Mouse (Mus musculus) lung, embryonic 15.5 days (tissue): ENCODE results near the gene Sh3bgrl3. TPM values are rescaled to one million over a fixed set of nuclear protein-coding genes. Genes with fewer than 3 reads are reported as not detected.
A peak's percentile ranks its signal among the peaks of the same experiment; 100 is the strongest.

ENCODE experiments used
- ATAC-seq: fragments of 200-750 bp; cut with Nextera tagmentation; 2 replicates; pipeline ENCODE4 v1.8.0; 2017; ENCODE audit warnings: moderate number of reproducible peaks, borderline replicate concordance; ENCODE audit not compliant: low FRiP score, low TSS enrichment; ENCODE audit errors: extremely low read depth
- H3K27ac ChIP-seq: fragments of 300-500 bp; sonication (generic); 2 replicates; pipeline ENCODE4 v1.5.1; 2015; ENCODE audit warnings: moderate library complexity, mild to moderate bottlenecking, inconsistent platforms
- H3K27me3 ChIP-seq: fragments of 300-500 bp; sonication (generic); 2 replicates; pipeline ENCODE4 v1.6.1; 2015; ENCODE audit warnings: inconsistent platforms
- H3K36me3 ChIP-seq: fragments of 300-500 bp; sonication (generic); 2 replicates; pipeline ENCODE4 v1.6.1; 2015; ENCODE audit warnings: inconsistent platforms
- H3K4me1 ChIP-seq: fragments of 300-500 bp; sonication (generic); 2 replicates; pipeline ENCODE4 v1.6.1; 2015; ENCODE audit warnings: inconsistent platforms
- H3K4me2 ChIP-seq: fragments of 300-500 bp; sonication (generic); 2 replicates; pipeline ENCODE4 v1.6.1; 2015; ENCODE audit warnings: inconsistent platforms, mild to moderate bottlenecking, moderate library complexity
- H3K4me3 ChIP-seq: fragments of 300-500 bp; sonication (generic); 2 replicates; pipeline ENCODE4 v1.5.1; 2015; ENCODE audit warnings: mild to moderate bottlenecking, inconsistent platforms
- H3K9ac ChIP-seq: fragments of 300-500 bp; sonication (generic); 2 replicates; pipeline ENCODE4 v1.6.1; 2015; ENCODE audit warnings: inconsistent platforms
- H3K9me3 ChIP-seq: fragments of 300-500 bp; sonication (generic); 2 replicates; pipeline ENCODE4 v1.6.1; 2016; ENCODE audit warnings: inconsistent platforms
- whole genome bisulfite sequencing: fragments of 180-500 bp; shearing (Covaris S2); methylation state at CpG from one replicate; pipeline ENCODE4 v1.1.7; 2015; 5-methylcytosine and 5-hydroxymethylcytosine counted together
- polyA plus RNA-seq: library from polyadenylated mRNA; unstranded; fragments of >200 nt; fragmentation: Nextera tagmentation; extraction: Ambion mirVana; gene quantifications from 2 replicates; pipeline ENCODE4 v1.2.1, GENCODE M21; 2015

Gene Sh3bgrl3
- polyA plus RNA-seq, 1 experiment from 2014 or later: 406 TPM

DNA sequence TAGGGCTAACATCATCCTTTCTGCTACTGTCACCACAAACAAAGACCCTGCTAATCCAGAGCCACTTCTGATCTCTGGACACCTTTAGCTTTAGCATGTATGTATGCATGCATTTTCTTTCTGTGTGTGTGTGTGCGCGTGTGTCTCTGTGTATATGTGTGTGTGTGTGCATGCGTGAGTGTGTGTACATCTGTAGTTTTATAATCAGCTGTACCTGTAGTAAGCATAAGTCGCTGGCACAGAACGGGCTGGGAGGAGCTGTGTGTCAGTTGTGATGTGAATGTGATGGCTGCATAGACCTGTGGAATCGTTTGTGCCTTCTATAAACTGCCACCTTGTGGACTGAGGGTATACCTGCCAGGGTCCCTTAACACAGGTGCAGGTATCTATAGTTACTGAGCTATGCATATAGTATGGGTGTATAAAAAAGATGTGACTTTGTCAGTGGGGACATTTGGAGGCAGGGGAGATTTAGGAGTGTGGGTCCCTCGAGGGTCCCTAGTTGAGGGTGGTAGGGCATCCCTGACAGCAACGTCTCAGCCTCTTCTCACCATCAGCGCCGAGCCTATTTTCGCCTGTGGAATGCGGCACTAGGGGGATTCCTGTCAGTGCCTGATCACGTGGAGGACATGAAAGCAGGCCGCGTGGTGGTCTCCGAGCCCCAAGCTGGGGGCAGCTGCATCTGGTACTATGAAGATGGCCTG, 37.9 kb downstream of the Sh3bgrl3 start:
- Histone ChIP-seq H3K4me3 (no peak overlapping the region), H3K9ac (no peak overlapping the region), H3K27me3 (no peaks in the 10 kb centered on the region), H3K4me2 (no peak overlapping the region), H3K36me3 (no peaks in the 10 kb centered on the region), H3K4me1 (no peaks in the 10 kb centered on the region), H3K9me3 (no peaks in the 10 kb centered on the region), H3K27ac (no peak overlapping the region)
- WGBS: 72% methylated on average over 16 of the region's 16 CpGs
- ATAC-seq: no peak

DNA sequence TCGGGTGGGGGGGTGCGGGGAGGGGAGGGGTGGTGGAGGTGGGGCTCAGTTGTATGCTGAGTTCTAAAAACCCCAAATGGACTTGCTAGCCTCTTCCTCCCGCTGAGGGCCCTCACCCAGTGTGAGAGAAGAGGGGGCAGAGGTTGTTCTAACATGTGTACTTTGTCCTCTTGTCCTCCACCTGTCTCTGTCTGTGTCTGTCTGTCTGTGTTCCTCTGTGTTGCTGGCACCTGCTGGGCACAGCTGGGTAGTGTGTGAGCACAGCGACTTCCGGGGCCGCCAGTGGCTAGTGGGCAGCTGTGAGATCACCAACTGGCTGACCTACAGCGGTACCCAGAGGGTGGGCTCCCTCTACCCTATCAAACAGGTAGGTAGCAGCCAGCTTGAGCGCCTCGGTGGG, 39.6 kb downstream of the Sh3bgrl3 start:
- Histone ChIP-seq H3K27me3 (no peaks in the 10 kb centered on the region), H3K4me1 (no peaks in the 10 kb centered on the region), H3K4me2 (no peak overlapping the region), H3K9ac (no peak overlapping the region), H3K36me3 (no peaks in the 10 kb centered on the region), H3K27ac (no peak overlapping the region), H3K4me3 (no peak overlapping the region), H3K9me3 (no peaks in the 10 kb centered on the region)
- ATAC-seq: no peak
- 75% methylated on average over 9 of the region's 9 CpGs for WGBS

DNA sequence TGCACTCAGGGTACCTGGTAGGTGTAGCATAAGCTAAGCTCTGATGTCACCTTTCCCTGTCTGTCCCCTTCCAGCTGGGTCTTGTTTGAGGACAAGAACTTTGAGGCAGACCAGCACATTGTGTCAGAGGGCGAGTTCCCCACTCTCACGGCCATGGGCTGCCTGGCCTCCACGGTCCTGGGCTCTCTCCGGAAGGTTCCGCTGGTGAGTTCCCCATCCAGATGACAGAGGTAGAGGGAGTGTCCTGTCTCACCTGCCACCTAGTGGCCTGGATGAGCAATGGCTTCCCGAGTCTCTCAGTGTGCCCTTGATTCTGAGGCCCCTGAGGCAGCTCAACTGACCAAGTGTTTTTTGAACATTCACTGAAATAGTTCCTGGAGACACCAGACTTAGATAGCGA, 41.2 kb downstream of the Sh3bgrl3 start:
- no peak overlapping the region for H3K9ac ChIP-seq
- no peak for ATAC-seq
- 29% methylated on average over 7 of the region's 7 CpGs for WGBS
- H3K36me3 ChIP-seq: no peaks in the 10 kb centered on the region
- no peaks in the 10 kb centered on the region for H3K9me3 ChIP-seq
- no peak overlapping the region for H3K4me3 ChIP-seq
- H3K27me3 ChIP-seq: no peaks in the 10 kb centered on the region
- H3K27ac ChIP-seq: no peak overlapping the region
- no peak overlapping the region for H3K4me2 ChIP-seq
- no peaks in the 10 kb centered on the region for H3K4me1 ChIP-seq

- Histone ChIP-seq H3K36me3 (no peaks in the 10 kb centered on the region), H3K27me3 (no peaks in the 10 kb centered on the region), H3K4me1 (peaks cover 6% of the 10 kb centered on the region), H3K27ac (no peak overlapping the region), H3K9ac (no peak overlapping the region), H3K4me3 (no peak overlapping the region), H3K9me3 (no peaks in the 10 kb centered on the region), H3K4me2 (no peak overlapping the region)
- WGBS: 80% methylated on average over 4 of the region's 4 CpGs
- ATAC-seq: no peak
These were observed 43.6 kb downstream of the Sh3bgrl3 start for GRCm38 (mm10) chr4:134084999-134085398.

DNA sequence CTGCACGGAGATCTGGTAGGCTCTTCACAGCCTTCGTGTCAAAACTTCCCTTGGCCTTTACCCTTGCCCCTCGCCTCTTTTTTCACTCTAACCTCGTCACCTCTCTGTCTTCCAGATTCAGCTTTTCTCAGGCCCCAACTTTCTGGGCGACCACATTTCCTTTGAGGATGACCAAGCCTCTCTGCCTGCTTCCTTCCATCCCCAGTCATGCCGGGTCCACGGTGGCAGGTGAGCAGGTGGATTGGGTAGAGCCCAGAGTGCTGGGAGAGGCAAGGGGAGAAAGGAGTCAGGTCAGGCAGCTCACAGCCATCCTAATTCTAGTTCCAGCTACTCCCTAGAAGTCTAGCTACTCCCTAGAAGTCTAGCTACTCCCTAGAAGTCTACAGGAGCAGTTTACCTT, 46.1 kb downstream of the Sh3bgrl3 start:
- ATAC-seq: no peak

GRCm38 (mm10) chr4:134081730-134082386, 46.7 kb downstream of the Sh3bgrl3 start:
- Histone ChIP-seq H3K4me3 (peak overlapping the region; percentile 42), H3K9ac (0 out of 2 replicates have a peak overlapping the region, but pooled peaks have one; percentile 5), H3K27me3 (no peaks in the 10 kb centered on the region), H3K9me3 (no peaks in the 10 kb centered on the region), H3K27ac (peak overlapping the region; percentile 32; the same call in 1 of the 2 replicates), H3K36me3 (no peaks in the 10 kb centered on the region), H3K4me1 (peaks cover 6% of the 10 kb centered on the region), H3K4me2 (peak overlapping the region; percentile 71)
- peak; percentile 87 for ATAC-seq
- under 1% methylated on average over 41 of the region's 41 CpGs for WGBS

More for the DNA sequence above, 46.1 kb downstream of the Sh3bgrl3 start:
- Histone ChIP-seq H3K27ac (no peak overlapping the region), H3K4me3 (peak overlapping the region; percentile 42), H3K4me1 (peaks cover 6% of the 10 kb centered on the region), H3K27me3 (no peaks in the 10 kb centered on the region), H3K36me3 (no peaks in the 10 kb centered on the region), H3K4me2 (peak overlapping the region; percentile 71), H3K9ac (no peak overlapping the region), H3K9me3 (no peaks in the 10 kb centered on the region)
- 11% methylated on average over 7 of the region's 7 CpGs for WGBS

- Histone ChIP-seq H3K9ac (no peak overlapping the region), H3K4me1 (peaks cover 6% of the 10 kb centered on the region), H3K27ac (no peak overlapping the region), H3K36me3 (no peaks in the 10 kb centered on the region), H3K4me2 (no peak overlapping the region), H3K27me3 (no peaks in the 10 kb centered on the region), H3K9me3 (no peaks in the 10 kb centered on the region), H3K4me3 (no peak overlapping the region)
- 69% methylated on average over 4 of the region's 4 CpGs for WGBS
- no peak for ATAC-seq
These were observed 47.9 kb downstream of the Sh3bgrl3 start for GRCm38 (mm10) chr4:134080674-134081073.

- no peak overlapping the region for H3K4me2 ChIP-seq
- no peaks in the 10 kb centered on the region for H3K9me3 ChIP-seq
- no peak for ATAC-seq
- no peak overlapping the region for H3K27ac ChIP-seq
- no peak overlapping the region for H3K4me3 ChIP-seq
- peaks cover 6% of the 10 kb centered on the region for H3K4me1 ChIP-seq
- WGBS: 14% methylated on average over 3 of the region's 3 CpGs
- no peak overlapping the region for H3K9ac ChIP-seq
- H3K27me3 ChIP-seq: no peaks in the 10 kb centered on the region
- H3K36me3 ChIP-seq: no peaks in the 10 kb centered on the region
These were observed 49.9 kb downstream of the Sh3bgrl3 start for GRCm38 (mm10) chr4:134078694-134079093.

Other genes with a start within 250 kb of the Sh3bgrl3 start
- 43.8 and 44.5 TPM in 2 replicates for gene Rps6ka1, start 241.0 kb downstream of the Sh3bgrl3 start, polyA plus RNA-seq
- gene Hmgn2, start 160.1 kb downstream of the Sh3bgrl3 start, polyA plus RNA-seq: 2,768 and 2,901 TPM in 2 replicates
- gene Dhdds, start 127.9 kb downstream of the Sh3bgrl3 start, polyA plus RNA-seq: 44.4 and 47.3 TPM in 2 replicates
- 0.10 and 0.15 TPM in 2 replicates for gene Lin28a, start 109.9 kb downstream of the Sh3bgrl3 start, polyA plus RNA-seq
- not detected in 2 replicates for gene Zfp683, start 75.0 kb downstream of the Sh3bgrl3 start, polyA plus RNA-seq
- 3.0 and 5.6 TPM in 2 replicates for gene Crybg2, start 68.0 kb downstream of the Sh3bgrl3 start, polyA plus RNA-seq
- 18.3 and 19.7 TPM in 2 replicates for gene Cd52, start 33.7 kb downstream of the Sh3bgrl3 start, polyA plus RNA-seq
- 9.1 and 9.6 TPM in 2 replicates for gene Ubxn11, start 26.2 kb downstream of the Sh3bgrl3 start, polyA plus RNA-seq
- gene Cep85, start 58.3 kb upstream of the Sh3bgrl3 start, polyA plus RNA-seq: 37.8 and 45.3 TPM in 2 replicates
- gene Gm7534, start 74.2 kb upstream of the Sh3bgrl3 start, polyA plus RNA-seq: not detected in 2 replicates
- 0.18 and 0.19 TPM in 2 replicates for gene Catsper4, start 98.6 kb upstream of the Sh3bgrl3 start, polyA plus RNA-seq
- 10.1 and 10.9 TPM in 2 replicates for gene Cnksr1, start 109.6 kb upstream of the Sh3bgrl3 start, polyA plus RNA-seq
- 0.45 and 0.52 TPM in 2 replicates for gene E130218I03Rik, start 114.9 kb upstream of the Sh3bgrl3 start, polyA plus RNA-seq
- gene Zfp593, start 116.8 kb upstream of the Sh3bgrl3 start, polyA plus RNA-seq: 15.2 and 15.9 TPM in 2 replicates
- not detected in 2 replicates for gene Gm30191, start 118.1 kb upstream of the Sh3bgrl3 start, polyA plus RNA-seq
- gene Grrp1, start 125.3 kb upstream of the Sh3bgrl3 start, polyA plus RNA-seq: 11.0 and 12.5 TPM in 2 replicates
- 21.0 and 23.2 TPM in 2 replicates for gene Pdik1l, start 159.1 kb upstream of the Sh3bgrl3 start, polyA plus RNA-seq
- gene Trim63, start 186.3 kb upstream of the Sh3bgrl3 start, polyA plus RNA-seq: 3.3 and 4.3 TPM in 2 replicates
- gene Slc30a2, start 214.4 kb upstream of the Sh3bgrl3 start, polyA plus RNA-seq: 0.26 and 0.43 TPM in 2 replicates